Mouse (Mus musculus): ENCODE measurements at regions not wholly inside any gene's neighbourhood (a gene's known extent, or its start where the extent isn't known, plus 50 kb on each side); places are given as distances from the start of the nearest gene placed in this dataset.

DNA sequence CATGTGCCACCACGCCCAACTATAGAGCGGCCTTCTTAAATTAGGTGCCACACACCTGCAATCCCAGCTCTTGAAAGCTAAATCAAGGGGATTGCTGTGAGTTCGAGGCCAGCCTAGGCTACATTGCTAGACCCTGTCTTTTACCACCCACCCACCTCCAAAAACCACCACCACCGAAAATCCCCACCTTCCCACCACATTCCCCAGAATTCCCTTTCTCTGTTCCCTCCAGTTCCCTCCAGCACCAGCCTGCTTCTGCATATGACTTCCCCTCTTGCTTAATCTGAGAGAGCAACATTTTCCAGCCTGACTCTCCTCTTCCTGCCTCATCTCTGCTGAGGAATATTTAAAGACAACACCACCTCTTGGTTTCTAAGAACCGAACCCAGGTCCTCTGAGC lies 58.5 kb upstream of the Agps start:
- TF ChIP-seq CTCF (conservative IDR thresholded peaks at IDR 0.05 in 1 of 2, IDR thresholded peaks at IDR 0.05 in 1 of 2; ENCODE audit: low read depth in 2 of 2, low read length in 2 of 2) (no peak), JUND (conservative IDR thresholded peaks at IDR 0.05; ENCODE audit: low read depth, low read length) (no peak), NELFE (IDR thresholded peaks at IDR 0.05; ENCODE audit: low read depth, low read length) (no peak), USF2 (conservative IDR thresholded peaks at IDR 0.05; ENCODE audit: low read depth, low read length) (no peak), ZMIZ1 (IDR thresholded peaks at IDR 0.05; ENCODE audit: low read depth, low read length) (no peak), GABPA (IDR thresholded peaks at IDR 0.05; ENCODE audit: insufficient replicate concordance, low read depth, low read length) (no peak), EP300 (IDR thresholded peaks at IDR 0.05; ENCODE audit: low read length) (no peak), MYC (IDR thresholded peaks at IDR 0.05; ENCODE audit: low read depth, low read length) (no peak)
